ENCODE assay signal across 10 mouse cellular contexts in genomic region chr12:90903991-90904390, GRCm38 (mm10).
A peak's percentile ranks its signal among the peaks of the same experiment; 100 is the strongest.
DNase-seq lines count a peak whose midpoint lies in the region; ATAC-seq and TF ChIP-seq lines count a peak whose summit lies in the region.
"Had no signal": no experiment of that assay in that cellular context is flagged by ENCODE, and none has a peak within 500 bp of the region (broad histone marks: within the 10 kb centered on the region; RNA-seq: fewer than 3 reads in every experiment).

No protein-coding gene starts in this region.

- no peaks in the 10 kb centered on the region for H3K4me1 ChIP-seq in forebrain, postnatal 0 days (ENCODE audit: insufficient read depth)
- H3K4me1 ChIP-seq in forebrain, embryonic 11.5 days (replicated peaks; ENCODE audit: control insufficient read depth, insufficient read depth, low read length): no peaks in the 10 kb centered on the region

- H3K36me3 ChIP-seq in forebrain, postnatal 0 days (ENCODE audit: insufficient read depth): no peaks in the 10 kb centered on the region
- no peaks in the 10 kb centered on the region for H3K36me3 ChIP-seq in forebrain, embryonic 11.5 days (ENCODE audit: control insufficient read depth, insufficient read depth, low read length)

- 78% methylated on average over 6 of the region's 6 CpGs for WGBS in forebrain, postnatal 0 days
- 77% methylated on average over 6 of the region's 6 CpGs for WGBS in forebrain, embryonic 11.5 days

- H3K4me3 ChIP-seq in forebrain, postnatal 0 days (ENCODE audit: low read depth, low read length): no peak overlapping the region
- no peak overlapping the region for H3K4me3 ChIP-seq in forebrain, embryonic 11.5 days (ENCODE audit: low read depth, low read length)
- no peak overlapping the region for H3K4me3 ChIP-seq in left cerebral cortex, adult 2 months

- H3K9me3 ChIP-seq in forebrain, postnatal 0 days (ENCODE audit: low read length): no peaks in the 10 kb centered on the region
- no peaks in the 10 kb centered on the region for H3K9me3 ChIP-seq in forebrain, embryonic 11.5 days (ENCODE audit: control insufficient read depth, low read length)

- H3K4me2 ChIP-seq in forebrain, postnatal 0 days (ENCODE audit: low read depth): no peak overlapping the region
- H3K4me2 ChIP-seq in forebrain, embryonic 11.5 days (ENCODE audit: low read depth, low read length, severe bottlenecking): no peak overlapping the region

- H3K9ac ChIP-seq in forebrain, postnatal 0 days: no peak overlapping the region
- no peak overlapping the region for H3K9ac ChIP-seq in forebrain, embryonic 11.5 days (ENCODE audit: low read length)

- H3K27me3 ChIP-seq in forebrain, postnatal 0 days (ENCODE audit: insufficient read depth, low read length): no peaks in the 10 kb centered on the region
- H3K27me3 ChIP-seq in forebrain, embryonic 11.5 days (ENCODE audit: control insufficient read depth, insufficient read depth, low read length): no peaks in the 10 kb centered on the region

- intact Hi-C loops in left cerebral cortex, adult 2 months (cut with DNase I): loop anchor here (5.0 to 10.0 kb wide), 2 partner anchors 162 to 339 kb away; no protein-coding TSS in a partner anchor

- TF ChIP-seq CTCF in forebrain, postnatal 0 days (IDR thresholded peaks at IDR 0.05; ENCODE audit: low read depth): peak; percentile 30
- peak; percentile 39 for TF ChIP-seq CTCF in left cerebral cortex, adult 2 months (IDR thresholded peaks at IDR 0.05)

- H3K27ac ChIP-seq in forebrain, postnatal 0 days (ENCODE audit: low read depth, low read length): no peak overlapping the region
- H3K27ac ChIP-seq in forebrain, embryonic 11.5 days (ENCODE audit: low read depth, low read length): no peak overlapping the region
- H3K27ac ChIP-seq in left cerebral cortex, adult 2 months: no peak overlapping the region

- no peak for ATAC-seq in forebrain, postnatal 0 days
- no peak for ATAC-seq in forebrain, embryonic 11.5 days (replicated peaks; ENCODE audit: low FRiP score)
- ATAC-seq in erythroid progenitor cell, adult 5-6 weeks (replicated peaks; ENCODE audit: low FRiP score, poor library complexity, severe bottlenecking): no peak

- DNase-seq in forebrain, postnatal 0 days: no peak
- no peak for DNase-seq in forebrain, embryonic 11.5 days (ENCODE audit: low spot score)
- no peak for DNase-seq in left cerebral cortex, adult 2 months (ENCODE audit: extremely low spot score in 1 of 2, low spot score in 2 of 2)
- DNase-seq in left cerebral cortex, adult 9 months (ENCODE audit: low spot score in 2 of 2): no peak
- DNase-seq in embryo, embryonic 10.5 days (ENCODE audit: low spot score): peak; percentile 43
- peak; percentile 15 for DNase-seq in ovary, postnatal 14 days (ENCODE audit: low spot score)
- no peak for DNase-seq in right cerebral cortex, postnatal 25 days
- DNase-seq: gastrocnemius, postnatal 36 days; thymus, postnatal 4 days had no signal

Comparison
In these comparisons a context has a peak if more than half of its experiments do, and no peak if none do; other contexts are left out.
1. DNase-seq: peak in embryo, embryonic 10.5 days (single experiment) and ovary, postnatal 14 days (single experiment); none in forebrain, postnatal 0 days (single experiment), forebrain, embryonic 11.5 days (single experiment), left cerebral cortex, adult 2 months (0 of 2), left cerebral cortex, adult 9 months (0 of 2) and right cerebral cortex, postnatal 25 days (single experiment).